Mouse (Mus musculus): ENCODE data around the gene Osgep. TPM values are rescaled to one million over a fixed set of nuclear protein-coding genes. Genes with fewer than 3 reads are reported as not detected.
"Not testable (repeated sequence)": the region's sequence is repeated elsewhere in the genome, so short reads cannot be mapped to it uniquely, and the experiment has no call there.

The Osgep gene
- polyA plus RNA-seq (2012; rRNA removed), result 116 and 137 TPM in 2 replicates
- polyA plus RNA-seq (2014; fragmentation: Nextera tagmentation; extraction: Ambion mirVana), result 163 and 164 TPM in 2 replicates

- H3K4me3 ChIP-seq (replicated peaks; ENCODE audit: low read length), result peak within 1 kb of the TSS; percentile 95
- WGBS, result under 1% methylated on average over 54 of the region's 57 CpGs
- peak within 1 kb of the TSS; percentile 81 for H3K9ac ChIP-seq (ENCODE audit: low read depth, low read length, severe bottlenecking)
- no peaks in the 10 kb centered on the region for H3K9me3 ChIP-seq (ENCODE audit: control insufficient read depth, low read length)
- H3K4me1 ChIP-seq (ENCODE audit: control insufficient read depth, insufficient read depth, low read length), result peaks cover 6% of the 10 kb centered on the region; the same call in 1 of the 2 replicates
- peak; percentile 99 for DNase-seq (ENCODE audit: low spot score)
- H3K27me3 ChIP-seq (ENCODE audit: control insufficient read depth, insufficient read depth, low read length), result no peaks in the 10 kb centered on the region
- H3K27ac ChIP-seq (replicated peaks; ENCODE audit: low read depth, low read length), result peak within 1 kb of the TSS; percentile 93
- TF ChIP-seq POLR2A (IDR thresholded peaks at IDR 0.05; ENCODE audit: borderline replicate concordance, extremely low read depth, insufficient read depth, insufficient read length), result peak; percentile 49; the same call in 1 of the 2 replicates
- H3K36me3 ChIP-seq (ENCODE audit: control insufficient read depth, insufficient read depth, low read length), result peaks cover 40% of the 10 kb centered on the region
- peak; percentile 98 for ATAC-seq (ENCODE audit: low FRiP score, low read depth)
- H3K4me2 ChIP-seq (replicated peaks; ENCODE audit: low read depth, low read length, severe bottlenecking), result peak within 1 kb of the TSS; percentile 72
These were observed at the start of gene Osgep, which contains the start of gene Apex1 for GRCm38 (mm10) chr14:50924281-50925064. Osgep (minus strand) TSS chr14:50924893. Apex1 (plus strand) TSS chr14:50924968.

GRCm38 (mm10) chr14:50973700-50974099, 49.0 kb upstream of the Osgep start:
- Histone ChIP-seq H3K4me2 (replicated peaks; ENCODE audit: low read depth, low read length, severe bottlenecking) (no peak overlapping the region), H3K4me3 (replicated peaks; ENCODE audit: low read length) (no peak overlapping the region), H3K27me3 (ENCODE audit: control insufficient read depth, insufficient read depth, low read length) (no peaks in the 10 kb centered on the region), H3K9ac (ENCODE audit: low read depth, low read length, severe bottlenecking) (no peak overlapping the region), H3K4me1 (ENCODE audit: control insufficient read depth, insufficient read depth, low read length) (no peaks in the 10 kb centered on the region), H3K27ac (replicated peaks; ENCODE audit: low read depth, low read length) (no peak overlapping the region), H3K36me3 (ENCODE audit: control insufficient read depth, insufficient read depth, low read length) (no peaks in the 10 kb centered on the region), H3K9me3 (ENCODE audit: control insufficient read depth, low read length) (no peaks in the 10 kb centered on the region)
- no peak for ATAC-seq (ENCODE audit: low FRiP score, low read depth)
- 33% methylated on average over 4 of the region's 4 CpGs for WGBS
- no peak for DNase-seq (ENCODE audit: low spot score)
- no peak for TF ChIP-seq POLR2A (IDR thresholded peaks at IDR 0.05; ENCODE audit: borderline replicate concordance, extremely low read depth, insufficient read depth, insufficient read length)

GRCm38 (mm10) chr14:50973054-50973453, 48.4 kb upstream of the Osgep start:
- H3K36me3 ChIP-seq (ENCODE audit: control insufficient read depth, insufficient read depth, low read length); DNase-seq (ENCODE audit: low spot score); H3K9me3 ChIP-seq (ENCODE audit: control insufficient read depth, low read length); H3K4me3 ChIP-seq (replicated peaks; ENCODE audit: low read length); H3K27ac ChIP-seq (replicated peaks; ENCODE audit: low read depth, low read length); H3K4me1 ChIP-seq (ENCODE audit: control insufficient read depth, insufficient read depth, low read length); H3K4me2 ChIP-seq (replicated peaks; ENCODE audit: low read depth, low read length, severe bottlenecking); H3K9ac ChIP-seq (ENCODE audit: low read depth, low read length, severe bottlenecking); ATAC-seq (ENCODE audit: low FRiP score, low read depth); H3K27me3 ChIP-seq (ENCODE audit: control insufficient read depth, insufficient read depth, low read length): not testable (repeated sequence)
- 91% methylated on average over 5 of the region's 5 CpGs for WGBS

- no peak for TF ChIP-seq POLR2A (IDR thresholded peaks at IDR 0.05; ENCODE audit: borderline replicate concordance, extremely low read depth, insufficient read depth, insufficient read length)
- no peaks in the 10 kb centered on the region for H3K9me3 ChIP-seq (ENCODE audit: control insufficient read depth, low read length)
- no peak overlapping the region for H3K27ac ChIP-seq (replicated peaks; ENCODE audit: low read depth, low read length)
- no peak overlapping the region for H3K4me3 ChIP-seq (replicated peaks; ENCODE audit: low read length)
- WGBS, result 73% methylated on average over 1 of the region's 1 CpGs
- no peak overlapping the region for H3K9ac ChIP-seq (ENCODE audit: low read depth, low read length, severe bottlenecking)
- no peak for ATAC-seq (ENCODE audit: low FRiP score, low read depth)
- no peaks in the 10 kb centered on the region for H3K36me3 ChIP-seq (ENCODE audit: control insufficient read depth, insufficient read depth, low read length)
- no peaks in the 10 kb centered on the region for H3K4me1 ChIP-seq (ENCODE audit: control insufficient read depth, insufficient read depth, low read length)
- no peaks in the 10 kb centered on the region for H3K27me3 ChIP-seq (ENCODE audit: control insufficient read depth, insufficient read depth, low read length)
- DNase-seq (ENCODE audit: low spot score), result no peak
- no peak overlapping the region for H3K4me2 ChIP-seq (replicated peaks; ENCODE audit: low read depth, low read length, severe bottlenecking)
These were observed 46.1 kb upstream of the Osgep start for GRCm38 (mm10) chr14:50970822-50971221.

GRCm38 (mm10) chr14:50969558-50970544, 45.2 kb upstream of the Osgep start:
- H3K36me3 ChIP-seq (ENCODE audit: control insufficient read depth, insufficient read depth, low read length), result no peaks in the 10 kb centered on the region
- TF ChIP-seq POLR2A (IDR thresholded peaks at IDR 0.05; ENCODE audit: borderline replicate concordance, extremely low read depth, insufficient read depth, insufficient read length), result no peak
- H3K27ac ChIP-seq (replicated peaks; ENCODE audit: low read depth, low read length), result no peak overlapping the region
- H3K4me1 ChIP-seq (ENCODE audit: control insufficient read depth, insufficient read depth, low read length), result no peaks in the 10 kb centered on the region
- no peak overlapping the region for H3K4me2 ChIP-seq (replicated peaks; ENCODE audit: low read depth, low read length, severe bottlenecking)
- no peak for DNase-seq (ENCODE audit: low spot score)
- 48% methylated on average over 12 of the region's 12 CpGs for WGBS
- no peaks in the 10 kb centered on the region for H3K9me3 ChIP-seq (ENCODE audit: control insufficient read depth, low read length)
- no peaks in the 10 kb centered on the region for H3K27me3 ChIP-seq (ENCODE audit: control insufficient read depth, insufficient read depth, low read length)
- no peak overlapping the region for H3K4me3 ChIP-seq (replicated peaks; ENCODE audit: low read length)
- no peak for ATAC-seq (ENCODE audit: low FRiP score, low read depth)
- H3K9ac ChIP-seq (ENCODE audit: low read depth, low read length, severe bottlenecking), result no peak overlapping the region
